Mouse (Mus musculus) heart, postnatal 36 days (tissue): ENCODE results near the gene Cdca3. TPM values are rescaled to one million over a fixed set of nuclear protein-coding genes. Genes with fewer than 3 reads are reported as not detected.
A peak's percentile ranks its signal among the peaks of the same experiment; 100 is the strongest.
"Not testable (repeated sequence)": the region's sequence is repeated elsewhere in the genome, so short reads cannot be mapped to it uniquely, and the experiment has no call there.

Source experiments
- DNase-seq, 2 experiments: peaks; one replicate each; pipeline ENCODE4 v3.0.0; 2021 to 2022
- intact Hi-C: fragments of 180-260 bp; cut with DNase I; formaldehyde crosslinking; loops from one replicate; pipeline ENCODE4 v1.15.1; 2025
- total RNA-seq, 2 experiments: library from RNA; stranded (reverse); gene quantifications; 2 replicates each; pipeline ENCODE4 v1.2.3; 2021

The Cdca3 gene
- total RNA-seq, 2 experiments from 2014 or later, result 0.49 to 0.83 TPM

- intact Hi-C loops, result no loop called here
Observed at GRCm38 (mm10) chr6:124829799-124830700, 703 bp downstream of the Cdca3 start.

GRCm38 (mm10) chr6:124831199-124831598, 1.9 kb downstream of the Cdca3 start:
- DNase-seq, intact Hi-C loops: not testable (repeated sequence)

More at GRCm38 (mm10) chr6:124829799-124830700, 703 bp downstream of the Cdca3 start:
- DNase-seq, result peak; percentile 91 to 92

- intact Hi-C loops, result no loop called here
- no peak for DNase-seq
Observed at GRCm38 (mm10) chr6:124831649-124832048, 2.3 kb downstream of the Cdca3 start.

- intact Hi-C loops, result no loop called here
- no peak for DNase-seq
Observed at GRCm38 (mm10) chr6:124834512-124835081, 5.2 kb downstream of the Cdca3 start.

GRCm38 (mm10) chr6:124835531-124835930, 6.2 kb downstream of the Cdca3 start:
- DNase-seq, result no peak
- intact Hi-C loops, result no loop called here

GRCm38 (mm10) chr6:124836411-124836810, 7.1 kb downstream of the Cdca3 start:
- DNase-seq, result no peak
- intact Hi-C loops, result no loop called here

GRCm38 (mm10) chr6:124839805-124840204, 10.5 kb downstream of the Cdca3 start:
- intact Hi-C loops, result no loop called here
- DNase-seq, result peak in 1 of 2 experiments; percentile 50

GRCm38 (mm10) chr6:124840241-124841167, 11.2 kb downstream of the Cdca3 start, which contains the start of gene Gnb3:
TSS of gene Gnb3 (minus strand) at chr6:124840275.
- DNase-seq, result no peak
- intact Hi-C loops, result no loop called here

- peak; percentile 90 to 96 for DNase-seq
- intact Hi-C loops, result no loop called here
Observed at GRCm38 (mm10) chr6:124847305-124847704, 18.0 kb downstream of the Cdca3 start.

GRCm38 (mm10) chr6:124850535-124850934, 21.2 kb downstream of the Cdca3 start:
- DNase-seq, result no peak
- intact Hi-C loops, result loop anchor here (10.0 kb wide), 1 partner anchor 114 kb away; the partner anchor contains the start of gene Cops7a

GRCm38 (mm10) chr6:124854647-124855046, 25.3 kb downstream of the Cdca3 start:
- intact Hi-C loops, result loop anchor here (10.0 kb wide), 1 partner anchor 110 kb away; the partner anchor contains the start of gene Cops7a
- DNase-seq, result no peak

GRCm38 (mm10) chr6:124856321-124856720, 27.0 kb downstream of the Cdca3 start:
- intact Hi-C loops, result loop anchor here (10.0 kb wide), 1 partner anchor 108 kb away; the partner anchor contains the start of gene Cops7a
- DNase-seq, result no peak

- intact Hi-C loops, result loop anchor here (10.0 kb wide), 1 partner anchor 108 kb away; the partner anchor contains the start of gene Cops7a
Observed at GRCm38 (mm10) chr6:124856916-124857839, 27.8 kb downstream of the Cdca3 start, which contains the start of gene P3h3. TSS of gene P3h3 (minus strand) at chr6:124857752.

GRCm38 (mm10) chr6:124857840-124858530, 28.6 kb downstream of the Cdca3 start:
- intact Hi-C loops, result loop anchor here (2.0 to 10.0 kb wide), 2 partner anchors 45 to 107 kb away; partner anchors contain the start of gene Cops7a
- no peak for DNase-seq

More at GRCm38 (mm10) chr6:124856916-124857839, 27.8 kb downstream of the Cdca3 start, which contains the start of gene P3h3:
- DNase-seq, result peak; percentile 79 to 83

GRCm38 (mm10) chr6:124858561-124859318, 29.4 kb downstream of the Cdca3 start:
- DNase-seq, result no peak
- intact Hi-C loops, result loop anchor here (1.0 to 10.0 kb wide), 3 partner anchors 44 to 106 kb away; partner anchors contain the start of gene Cops7a

GRCm38 (mm10) chr6:124859725-124860124, 30.4 kb downstream of the Cdca3 start:
- DNase-seq, result peak; percentile 88 to 93

GRCm38 (mm10) chr6:124860511-124860910, 31.2 kb downstream of the Cdca3 start:
- intact Hi-C loops, result no loop called here
- DNase-seq, result no peak

More at GRCm38 (mm10) chr6:124859725-124860124, 30.4 kb downstream of the Cdca3 start:
- intact Hi-C loops, result loop anchor here (1.0 to 10.0 kb wide), 3 partner anchors 43 to 105 kb away; partner anchors contain the start of gene Cops7a
